Mouse (Mus musculus) MEL (cell line): ENCODE results near the gene Bcas3. TPM values are rescaled to one million over a fixed set of nuclear protein-coding genes. Genes with fewer than 3 reads are reported as not detected.

Experiments
- DNase-seq: peaks from one replicate; pipeline ENCODE4 v3.0.0; 2011; ENCODE audit warnings: low read depth, low spot score
- H3K27ac ChIP-seq: 2 replicates; pipeline ENCODE4 v1.5.1; 2012; ENCODE audit warnings: low read depth, mild to moderate bottlenecking, control low read depth, low read length, moderate library complexity; ENCODE audit not compliant: control insufficient read depth
- H3K27me3 ChIP-seq, 2 experiments: fragments of 150-350 bp in 1 of 2; sonication (generic) in 1 of 2; 2 replicates each; pipeline ENCODE4 v1.6.1; 2012; ENCODE audit warnings: low read length in 2 of 2, mild to moderate bottlenecking in 2 of 2, improper control_type of control experiment in 1 of 2, moderate library complexity in 1 of 2; ENCODE audit not compliant: insufficient read depth in 2 of 2, control insufficient read depth in 1 of 2
- H3K36me3 ChIP-seq, 2 experiments: 2 replicates each; pipeline ENCODE4 v1.6.1; 2012 to 2014; ENCODE audit warnings: low read length in 2 of 2, improper control_type of control experiment in 1 of 2, inconsistent platforms in 1 of 2, mild to moderate bottlenecking in 1 of 2; ENCODE audit not compliant: insufficient read depth in 2 of 2, control insufficient read depth in 1 of 2
- H3K4me1 ChIP-seq, 2 experiments: fragments of 150-350 bp in 1 of 2; sonication (generic) in 1 of 2; 2 replicates each; pipeline ENCODE4 v1.6.1; 2012; ENCODE audit warnings: low read length in 2 of 2, improper control_type of control experiment in 1 of 2, mild to moderate bottlenecking in 1 of 2; ENCODE audit not compliant: insufficient read depth in 2 of 2, control insufficient read depth in 1 of 2
- H3K4me3 ChIP-seq, 2 experiments: fragments of 150-350 bp in 1 of 2; sonication (generic) in 1 of 2; 2 replicates each; pipeline ENCODE4 v1.5.1; 2012; ENCODE audit warnings: low read depth in 2 of 2, low read length in 2 of 2, mild to moderate bottlenecking in 2 of 2, moderate library complexity in 2 of 2, control low read depth in 1 of 2, improper control_type of control experiment in 1 of 2; ENCODE audit not compliant: control insufficient read depth in 1 of 2, insufficient read depth in 1 of 2
- H3K79me2 ChIP-seq: 2 replicates; pipeline ENCODE4 v1.6.1; 2012; ENCODE audit warnings: mild to moderate bottlenecking, low read length, moderate library complexity; ENCODE audit not compliant: control insufficient read depth, poor library complexity, insufficient read depth
- H3K9ac ChIP-seq: 2 replicates; pipeline ENCODE4 v1.6.1; 2012; ENCODE audit warnings: low read depth, mild to moderate bottlenecking, control low read depth, low read length, moderate library complexity; ENCODE audit not compliant: control insufficient read depth, poor library complexity, severe bottlenecking
- H3K9me3 ChIP-seq: fragments of 150-350 bp; sonication (generic); replicated peaks from 2 replicates; pipeline ENCODE4 v1.6.1; 2012; ENCODE audit warnings: mild to moderate bottlenecking, low read length, improper control_type of control experiment, moderate library complexity; ENCODE audit not compliant: insufficient read depth
- BHLHE40 ChIP-seq: IDR thresholded peaks from 2 replicates; pipeline ENCODE4 v1.6.1; 2012; ENCODE audit warnings: low read depth, mild to moderate bottlenecking, inconsistent platforms, low read length, improper control_type of control experiment, borderline replicate concordance
- CHD1 ChIP-seq: IDR thresholded peaks from 2 replicates; pipeline ENCODE4 v1.6.1; 2012; ENCODE audit warnings: low read depth, mild to moderate bottlenecking, inconsistent platforms, low read length, improper control_type of control experiment
- CHD2 ChIP-seq: IDR thresholded peaks from 2 replicates; pipeline ENCODE4 v1.6.1; 2011; ENCODE audit warnings: low read length, improper control_type of control experiment
- CTCF ChIP-seq, 3 experiments: IDR thresholded peaks in 2 of 3; conservative IDR thresholded peaks in 1 of 3; 2 replicates each; pipeline ENCODE4 v1.5.1; 2011 to 2012; ENCODE audit warnings: low read length in 3 of 3, low read depth in 2 of 3, mild to moderate bottlenecking in 2 of 3, improper control_type of control experiment in 1 of 3, inconsistent platforms in 1 of 3, mixed read lengths in 1 of 3, moderate library complexity in 1 of 3; ENCODE audit not compliant: control insufficient read depth in 1 of 3, insufficient read depth in 1 of 3, poor library complexity in 1 of 3, severe bottlenecking in 1 of 3
- ELF1 ChIP-seq: IDR thresholded peaks from 2 replicates; pipeline ENCODE4 v1.6.1; 2014; ENCODE audit warnings: low read depth, mild to moderate bottlenecking, inconsistent platforms, low read length, improper control_type of control experiment, moderate library complexity
- GABPA ChIP-seq: IDR thresholded peaks from 2 replicates; pipeline ENCODE4 v1.6.1; 2012; ENCODE audit warnings: low read depth, mild to moderate bottlenecking, inconsistent platforms, low read length, improper control_type of control experiment, moderate library complexity
- GATA1 ChIP-seq: IDR thresholded peaks from 2 replicates; pipeline ENCODE4 v1.6.1; 2011; ENCODE audit warnings: low read depth, low read length, improper control_type of control experiment
- JUND ChIP-seq: IDR thresholded peaks from 2 replicates; pipeline ENCODE4 v1.6.1; 2011; ENCODE audit warnings: low read depth, mild to moderate bottlenecking, improper control_type of control experiment, low read length
- KAT2A ChIP-seq: conservative IDR thresholded peaks from 2 replicates; pipeline ENCODE4 v1.6.1; 2012; ENCODE audit warnings: low read depth, low read length, improper control_type of control experiment, inconsistent platforms
- MAFK ChIP-seq: IDR thresholded peaks from 2 replicates; pipeline ENCODE4 v1.6.1; 2011; ENCODE audit warnings: low read depth, mild to moderate bottlenecking, low read length, improper control_type of control experiment, borderline replicate concordance
- MAX ChIP-seq: IDR thresholded peaks from 2 replicates; pipeline ENCODE4 v1.6.1; 2011; ENCODE audit warnings: low read length, improper control_type of control experiment
- MAZ ChIP-seq: IDR thresholded peaks from 2 replicates; pipeline ENCODE4 v1.6.1; 2012; ENCODE audit warnings: low read depth, mild to moderate bottlenecking, inconsistent platforms, low read length, improper control_type of control experiment
- MEF2A ChIP-seq: IDR thresholded peaks from 2 replicates; pipeline ENCODE4 v1.6.1; 2014; ENCODE audit warnings: low read depth, mild to moderate bottlenecking, inconsistent platforms, low read length, improper control_type of control experiment; ENCODE audit not compliant: poor library complexity, insufficient replicate concordance, severe bottlenecking; ENCODE audit errors: extremely low read depth
- NRF1 ChIP-seq: IDR thresholded peaks from 2 replicates; pipeline ENCODE4 v1.6.1; 2014; ENCODE audit warnings: low read depth, mild to moderate bottlenecking, inconsistent platforms, low read length, improper control_type of control experiment, moderate library complexity; ENCODE audit not compliant: poor library complexity, insufficient read depth, severe bottlenecking
- POLR2AphosphoS2 ChIP-seq: IDR thresholded peaks from 2 replicates; pipeline ENCODE4 v1.6.1; 2011; ENCODE audit warnings: low read length, improper control_type of control experiment
- POLR2AphosphoS5 ChIP-seq: IDR thresholded peaks from 2 replicates; pipeline ENCODE4 v1.6.1; 2012; ENCODE audit warnings: low read depth, borderline replicate concordance, mild to moderate bottlenecking, inconsistent platforms, low read length, moderate library complexity, mixed read lengths
- RAD21 ChIP-seq: IDR thresholded peaks from 2 replicates; pipeline ENCODE4 v1.6.1; 2011; ENCODE audit warnings: mild to moderate bottlenecking, low read depth, low read length, improper control_type of control experiment
- SMC3 ChIP-seq: IDR thresholded peaks from 2 replicates; pipeline ENCODE4 v1.6.1; 2011; ENCODE audit warnings: low read depth, low read length, improper control_type of control experiment
- TBP ChIP-seq: IDR thresholded peaks from 2 replicates; pipeline ENCODE4 v1.8.0; 2011; ENCODE audit warnings: low read depth, low read length, improper control_type of control experiment
- TCF12 ChIP-seq: IDR thresholded peaks from 2 replicates; pipeline ENCODE4 v1.6.1; 2014; ENCODE audit warnings: low read depth, mild to moderate bottlenecking, inconsistent platforms, low read length, improper control_type of control experiment, moderate library complexity
- UBTF ChIP-seq: IDR thresholded peaks from 2 replicates; pipeline ENCODE4 v1.6.1; 2012; ENCODE audit warnings: low read depth, mild to moderate bottlenecking, inconsistent platforms, low read length, improper control_type of control experiment, moderate library complexity, borderline replicate concordance; ENCODE audit not compliant: insufficient read depth
- ZC3H11A ChIP-seq: IDR thresholded peaks from 2 replicates; pipeline ENCODE4 v1.6.1; 2012; ENCODE audit warnings: low read depth, mild to moderate bottlenecking, inconsistent platforms, low read length, improper control_type of control experiment
- ZNF384 ChIP-seq: IDR thresholded peaks from 2 replicates; pipeline ENCODE4 v1.6.1; 2012; ENCODE audit warnings: low read depth, mild to moderate bottlenecking, inconsistent platforms, low read length, improper control_type of control experiment
- polyA plus RNA-seq, 2 experiments: library from polyadenylated mRNA; stranded (reverse) in 1 of 2; unstranded in 1 of 2; fragments of >175 nt in 1 of 2; fragments of >200 nt in 1 of 2; gene quantifications; 2 replicates each; pipeline versions ENCODE4 v1.2.1 to v1.2.4; 2012; ENCODE audit warnings: low replicate concordance in 2 of 2, low read depth in 1 of 2; ENCODE audit not compliant: insufficient read length in 2 of 2, insufficient read depth in 1 of 2, missing spikeins in 1 of 2
- total RNA-seq: library from RNA; depleted of rRNA; stranded (reverse); fragments of 300-350 nt; gene quantifications from 2 replicates; pipeline ENCODE4 v1.2.3, GENCODE M21; 2012

The Bcas3 gene
- total and polyA plus RNA-seq, 3 experiments, result 8.6 to 14.7 TPM; not detected in 1

GRCm38 (mm10) chr11:85704062-85704748 is 351.2 kb downstream of the Bcas3 start:
- no peaks in the 10 kb centered on the region for H3K36me3 ChIP-seq
- H3K4me1 ChIP-seq, result no peaks in the 10 kb centered on the region
- H3K27ac ChIP-seq, result no peak overlapping the region
- no peak overlapping the region for H3K4me3 ChIP-seq
- H3K9ac ChIP-seq, result no peak overlapping the region
- TF ChIP-seq CHD2 (no peak), RAD21 (no peak), ZNF384 (peak; percentile 28; the same call in 1 of the 2 replicates), TBP (no peak)
- H3K27me3 ChIP-seq, result no peaks in the 10 kb centered on the region
- no peaks in the 10 kb centered on the region for H3K79me2 ChIP-seq
- no peaks in the 10 kb centered on the region for H3K9me3 ChIP-seq
- DNase-seq, result no peak

GRCm38 (mm10) chr11:85706630-85707029 is 353.7 kb downstream of the Bcas3 start:
- no peaks in the 10 kb centered on the region for H3K4me1 ChIP-seq
- no peak overlapping the region for H3K4me3 ChIP-seq
- H3K36me3 ChIP-seq, result no peaks in the 10 kb centered on the region
- peak; percentile 89 for TF ChIP-seq ZNF384
- TF ChIP-seq SMC3, result peak; percentile 58
- TF ChIP-seq KAT2A, result no peak
- TF ChIP-seq ZC3H11A, result peak; percentile 52
- peak; percentile 53 to 72 (median 55) for TF ChIP-seq CTCF (IDR thresholded peaks at IDR 0.05 in 2 of 3, conservative IDR thresholded peaks at IDR 0.05 in 1 of 3; ENCODE audit: control insufficient read depth in 1 of 3, insufficient read depth in 1 of 3, low read depth in 2 of 3, low read length in 3 of 3, poor library complexity in 1 of 3, severe bottlenecking in 1 of 3)
- peak; percentile 69 for TF ChIP-seq RAD21
- no peak for TF ChIP-seq NRF1
- no peak overlapping the region for H3K9ac ChIP-seq
- no peaks in the 10 kb centered on the region for H3K9me3 ChIP-seq
- peak; percentile 68 for DNase-seq
- no peaks in the 10 kb centered on the region for H3K27me3 ChIP-seq
- no peak overlapping the region for H3K27ac ChIP-seq
- no peaks in the 10 kb centered on the region for H3K79me2 ChIP-seq

- no peaks in the 10 kb centered on the region for H3K36me3 ChIP-seq
- no peaks in the 10 kb centered on the region for H3K9me3 ChIP-seq
- no peak overlapping the region for H3K27ac ChIP-seq
- TF ChIP-seq MEF2A (no peak), JUND (no peak), RAD21 (no peak), POLR2AphosphoS5 (no peak), KAT2A (no peak), GABPA (no peak), NRF1 (no peak), GATA1 (no peak), MAZ (no peak), MAFK (no peak), ZNF384 (no peak), BHLHE40 (no peak), SMC3 (no peak), ELF1 (no peak), MAX (no peak), POLR2AphosphoS2 (no peak), TCF12 (no peak), UBTF (no peak), CHD1 (no peak), TBP (no peak)
- TF ChIP-seq, all 39 proteins: peak for 0
- no peak overlapping the region for H3K4me3 ChIP-seq
- DNase-seq, result no peak
- H3K9ac ChIP-seq, result no peak overlapping the region
- no peaks in the 10 kb centered on the region for H3K4me1 ChIP-seq
- H3K27me3 ChIP-seq, result no peaks in the 10 kb centered on the region
- no peaks in the 10 kb centered on the region for H3K79me2 ChIP-seq
These were observed 354.5 kb downstream of the Bcas3 start for GRCm38 (mm10) chr11:85707496-85707895.
